Comparison of ENCODE assay signal across 8 mouse cellular contexts in the genomic region with DNA sequence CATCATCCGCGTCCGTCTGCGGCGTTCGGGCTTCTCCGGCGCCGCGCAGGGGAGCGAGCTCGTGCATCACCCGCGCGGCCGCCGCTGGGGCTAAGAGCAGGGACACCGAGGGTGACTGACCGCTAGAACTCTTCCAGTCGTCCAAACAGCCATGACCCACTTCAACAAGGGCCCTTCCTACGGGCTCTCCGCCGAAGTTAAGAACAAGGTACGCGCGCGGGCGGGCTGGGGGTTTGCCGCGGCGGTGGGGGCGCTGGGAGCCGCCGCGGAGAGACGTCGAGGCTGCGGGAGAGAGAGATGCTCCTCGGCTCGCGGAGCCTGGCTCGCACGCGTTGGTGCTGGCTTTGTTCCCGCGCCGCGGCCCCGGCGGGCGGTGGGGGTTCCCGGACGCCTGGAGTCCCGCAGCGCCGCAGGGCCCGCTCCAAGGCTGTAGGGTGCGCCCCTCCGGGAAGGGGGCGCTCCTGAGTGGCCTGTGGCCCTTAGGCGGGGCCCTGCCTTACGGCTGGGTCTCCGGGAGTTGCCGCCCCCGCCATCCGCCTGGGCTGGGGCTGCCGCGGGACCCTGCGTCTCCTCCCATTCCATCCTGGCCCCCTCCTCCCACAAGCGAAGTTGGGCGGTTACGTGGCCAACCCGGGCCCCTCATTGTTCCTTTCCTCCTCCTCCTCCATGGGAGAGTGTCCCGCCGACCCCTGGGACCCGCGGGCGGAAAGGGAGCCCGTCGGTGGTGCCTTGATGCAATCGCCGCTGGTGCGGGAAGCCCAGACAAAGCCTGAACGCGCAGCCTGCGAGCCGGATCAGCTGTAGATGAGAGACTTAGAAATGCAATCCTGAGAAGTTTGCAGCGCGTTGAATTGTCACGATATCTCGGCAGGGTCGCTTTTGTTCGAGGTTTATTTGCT. TPM values are rescaled to one million over a fixed set of nuclear protein-coding genes. Genes with fewer than 3 reads are reported as not detected.
A peak's percentile ranks its signal among the peaks of the same experiment; 100 is the strongest.
DNase-seq lines count a peak whose midpoint lies in the region; ATAC-seq lines count a peak whose summit lies in the region.

No protein-coding gene starts in this region.

- H3K36me3 ChIP-seq in hindbrain, embryonic 12.5 days = no peaks in the 10 kb centered on the region

- WGBS in hindbrain, embryonic 12.5 days = under 1% methylated on average over 87 of the region's 93 CpGs

- DNase-seq in T-cell, adult 2 months (ENCODE audit: low spot score) = peak; percentile 66
- DNase-seq in cerebellum, postnatal 14 days = peak; percentile 72 to 74
- peak; percentile 55 to 77 for DNase-seq in frontal cortex, postnatal 10 days (ENCODE audit: low spot score in 2 of 2)
- DNase-seq in layer of hippocampus, postnatal 36 days = peak; percentile 75
- DNase-seq in lung, postnatal 25 days (ENCODE audit: low spot score) = peak; percentile 83
- DNase-seq in retina, postnatal 7 days (ENCODE audit: low read depth, low spot score) = peak; percentile 46
- peak; percentile 54 to 72 for DNase-seq in urinary bladder, adult 18-20 months (ENCODE audit: low spot score in 2 of 2)

- no peaks in the 10 kb centered on the region for H3K27me3 ChIP-seq in hindbrain, embryonic 12.5 days

- peak overlapping the region; percentile 99 for H3K27ac ChIP-seq in hindbrain, embryonic 12.5 days

- H3K9ac ChIP-seq in hindbrain, embryonic 12.5 days = peak overlapping the region; percentile 96

- H3K9me3 ChIP-seq in hindbrain, embryonic 12.5 days (replicated peaks) = no peaks in the 10 kb centered on the region

- peak overlapping the region; percentile 86 for H3K4me2 ChIP-seq in hindbrain, embryonic 12.5 days (replicated peaks)

- peak overlapping the region; percentile 89 for H3K4me3 ChIP-seq in hindbrain, embryonic 12.5 days

- H3K4me1 ChIP-seq in hindbrain, embryonic 12.5 days = peaks cover 36% of the 10 kb centered on the region

- peak; percentile 71 for ATAC-seq in hindbrain, embryonic 12.5 days (ENCODE audit: low FRiP score)

RNA-seq across cellular contexts. Expression of a gene that starts 0.6 kb away (rescaled TPM):
- 891 and 928 TPM in 2 replicates for polyA plus RNA-seq in hindbrain, embryonic 12.5 days (2016; fragmentation: Nextera tagmentation; extraction: Ambion mirVana)
- total RNA-seq in layer of hippocampus, postnatal 36 days (2021) = 100 to 1,000 TPM in 1 of 2 experiments, 10 to 100 TPM in 1; 98.4 to 111 TPM

Comparison
In these comparisons a context has a peak if more than half of its experiments do, and no peak if none do; other contexts are left out.
1. Peak in every context shown above with its lines: DNase-seq, ATAC-seq, H3K4me3 ChIP-seq and H3K27ac ChIP-seq.